Mouse (Mus musculus) mouse embryonic stem cell (cell line): ENCODE measurements around the gene Hspa12a.

Experiments used
- in situ Hi-C, 2 experiments: fragments of 300-500 bp; cut with MboI; formaldehyde crosslinking; loops; 1 replicate in 1 of 2; 3 replicates in 1 of 2; pipeline ENCODE4 v1.14.3; 2019 to 2020; ENCODE audit warnings: low sequenced_read_pairs in 2 of 2, low pct_unique_long_range_greater_than_20kb in 1 of 2, mixed read lengths in 1 of 2; ENCODE audit not compliant: unreplicated experiment in 1 of 2

The Hspa12a gene

GRCm38 (mm10) chr19:58871878-58872277 is 71.6 kb downstream of the Hspa12a start:
- in situ Hi-C loops = no loop called here

GRCm38 (mm10) chr19:58866651-58867050 is 76.8 kb downstream of the Hspa12a start:
- in situ Hi-C loops = no loop called here

- in situ Hi-C loops = no loop called here
Observed at GRCm38 (mm10) chr19:58865224-58865623, 78.2 kb downstream of the Hspa12a start.

- in situ Hi-C loops = no loop called here
Observed at GRCm38 (mm10) chr19:58864006-58864573, 79.4 kb downstream of the Hspa12a start.

- in situ Hi-C loops = no loop called here
Observed at GRCm38 (mm10) chr19:58861174-58861760, 82.2 kb downstream of the Hspa12a start.

GRCm38 (mm10) chr19:58860255-58861173 is 82.9 kb downstream of the Hspa12a start:
- in situ Hi-C loops = no loop called here

GRCm38 (mm10) chr19:58859831-58860254 is 83.6 kb downstream of the Hspa12a start:
- in situ Hi-C loops = no loop called here

- in situ Hi-C loops = no loop called here
Observed at GRCm38 (mm10) chr19:58859357-58859756, 84.1 kb downstream of the Hspa12a start.

- in situ Hi-C loops = no loop called here
Observed at GRCm38 (mm10) chr19:58856129-58856855, 87.2 kb downstream of the Hspa12a start.

GRCm38 (mm10) chr19:58854899-58855298 is 88.6 kb downstream of the Hspa12a start:
- in situ Hi-C loops = no loop called here

GRCm38 (mm10) chr19:58853036-58853735 is 90.3 kb downstream of the Hspa12a start:
- in situ Hi-C loops = no loop called here

GRCm38 (mm10) chr19:58850719-58851466 is 92.6 kb downstream of the Hspa12a start:
- in situ Hi-C loops = no loop called here

- in situ Hi-C loops = no loop called here
Observed at GRCm38 (mm10) chr19:58849333-58850131, 93.9 kb downstream of the Hspa12a start.

GRCm38 (mm10) chr19:58843606-58844005 is 99.8 kb downstream of the Hspa12a start:
- in situ Hi-C loops = no loop called here

GRCm38 (mm10) chr19:58840721-58841271 is 102.7 kb downstream of the Hspa12a start:
- in situ Hi-C loops = no loop called here

GRCm38 (mm10) chr19:58839806-58840205 is 103.6 kb downstream of the Hspa12a start:
- in situ Hi-C loops = no loop called here

GRCm38 (mm10) chr19:58839345-58839744 is 104.1 kb downstream of the Hspa12a start:
- in situ Hi-C loops = no loop called here
